Mouse (Mus musculus) 3134 (cell line): ENCODE data around the gene Garnl3.
A peak's percentile ranks its signal among the peaks of the same experiment; 100 is the strongest.
"Not testable (repeated sequence)": the region's sequence is repeated elsewhere in the genome, so short reads cannot be mapped to it uniquely, and the experiment has no call there.

ENCODE experiments used
- DNase-seq: peaks from one replicate; pipeline ENCODE4 v3.0.0-alpha.2; 2011; ENCODE audit warnings: low spot score; ENCODE audit not compliant: insufficient read length; ENCODE audit errors: extremely low read depth

The Garnl3 gene

GRCm38 (mm10) chr2:33156283-33156781 is 24.9 kb upstream of the Garnl3 start:
- no peak for DNase-seq

DNA sequence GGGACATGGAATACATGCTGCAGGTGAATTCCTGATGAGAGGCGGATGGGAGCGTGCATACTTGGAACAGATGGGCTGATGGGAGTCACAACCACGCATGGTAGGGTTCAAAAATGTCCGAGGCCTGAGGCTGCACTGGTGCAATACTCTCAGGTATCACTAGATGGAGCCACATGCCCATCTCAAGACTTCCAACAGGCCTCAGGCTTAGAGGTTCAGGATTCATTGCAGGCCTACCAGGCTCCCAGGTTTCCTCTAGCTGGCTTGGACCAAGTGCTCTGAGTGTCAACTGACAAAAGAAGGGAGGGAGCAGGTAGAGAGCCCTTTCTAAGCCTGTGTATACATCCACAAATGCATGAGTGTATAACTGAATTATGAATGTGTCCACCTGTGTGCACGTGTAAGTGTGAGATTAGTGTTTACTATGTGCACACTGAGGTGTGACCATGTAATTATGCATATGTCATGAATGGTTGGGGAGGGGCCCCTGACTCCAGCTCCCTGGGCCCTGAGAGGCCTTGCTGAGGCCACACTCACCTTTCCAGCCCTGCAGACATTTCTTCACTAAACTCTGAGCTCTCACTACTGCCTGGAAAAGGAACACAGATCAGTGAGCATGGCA is 23.4 kb upstream of the Garnl3 start:
- DNase-seq, result peak; percentile 34

GRCm38 (mm10) chr2:33146994-33147393 is 15.5 kb upstream of the Garnl3 start:
- no peak for DNase-seq

- DNase-seq, result no peak
Observed at GRCm38 (mm10) chr2:33143292-33143691, 11.8 kb upstream of the Garnl3 start.

DNA sequence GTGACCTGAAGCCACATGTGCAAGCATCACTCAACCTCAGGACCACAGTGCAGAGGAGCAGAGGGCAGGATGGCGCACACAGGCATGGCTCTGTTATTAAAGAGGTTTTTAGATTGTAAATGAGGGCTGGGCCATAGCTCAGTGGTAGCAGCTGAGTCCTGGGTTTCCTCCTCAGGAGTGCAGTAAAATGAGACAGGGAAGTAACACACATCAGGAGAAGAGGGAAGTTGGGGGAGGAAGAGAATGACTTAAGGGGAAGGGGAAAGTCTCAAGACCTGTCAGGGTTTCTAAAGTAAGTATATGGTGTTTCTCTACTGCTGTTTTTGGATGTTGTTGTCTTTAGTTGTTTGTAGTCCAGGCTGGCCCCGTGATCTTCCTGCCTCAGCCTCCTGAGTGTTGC is 7.0 kb upstream of the Garnl3 start:
- no peak for DNase-seq

- no peak for DNase-seq
Observed at GRCm38 (mm10) chr2:33137731-33138130, 6.3 kb upstream of the Garnl3 start.

GRCm38 (mm10) chr2:33137244-33137643 is 5.8 kb upstream of the Garnl3 start:
- DNase-seq, result no peak

GRCm38 (mm10) chr2:33136366-33136765 is 4.9 kb upstream of the Garnl3 start:
- DNase-seq, result no peak

DNA sequence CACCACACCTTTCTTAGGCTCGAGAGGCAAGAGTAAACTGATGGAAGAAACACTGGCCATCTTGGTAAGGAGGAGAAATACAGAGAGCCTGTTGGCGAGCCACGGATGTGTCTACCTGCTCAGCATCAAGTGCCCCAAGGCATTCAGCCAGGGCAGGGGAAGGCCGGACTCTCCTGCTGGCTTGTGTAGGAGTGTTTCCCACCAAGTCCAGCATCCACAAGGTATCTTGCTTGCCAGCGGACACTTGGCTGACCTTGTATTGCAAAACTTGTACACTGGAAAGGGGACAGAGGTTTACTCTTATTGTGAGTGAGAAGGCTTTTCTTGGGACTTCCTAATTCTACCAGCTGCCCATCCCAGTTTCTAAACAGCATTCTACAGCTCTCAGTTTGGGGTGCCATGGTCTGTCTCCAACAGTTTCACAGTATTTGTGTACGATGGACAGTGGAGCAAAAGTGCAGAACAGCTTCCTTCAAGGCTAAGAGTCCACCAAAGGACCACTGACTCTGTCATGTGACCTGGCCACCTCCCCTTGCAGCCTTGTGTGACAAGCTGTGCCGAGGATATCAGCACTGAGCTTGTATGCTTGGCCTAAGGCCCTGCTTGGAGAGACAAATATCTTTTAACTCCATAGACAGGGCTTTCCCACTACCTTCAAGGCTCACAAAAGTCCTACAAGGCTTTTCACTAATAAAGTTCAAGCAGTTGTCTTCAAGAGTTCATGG is 3.5 kb upstream of the Garnl3 start:
- DNase-seq, result no peak

DNA sequence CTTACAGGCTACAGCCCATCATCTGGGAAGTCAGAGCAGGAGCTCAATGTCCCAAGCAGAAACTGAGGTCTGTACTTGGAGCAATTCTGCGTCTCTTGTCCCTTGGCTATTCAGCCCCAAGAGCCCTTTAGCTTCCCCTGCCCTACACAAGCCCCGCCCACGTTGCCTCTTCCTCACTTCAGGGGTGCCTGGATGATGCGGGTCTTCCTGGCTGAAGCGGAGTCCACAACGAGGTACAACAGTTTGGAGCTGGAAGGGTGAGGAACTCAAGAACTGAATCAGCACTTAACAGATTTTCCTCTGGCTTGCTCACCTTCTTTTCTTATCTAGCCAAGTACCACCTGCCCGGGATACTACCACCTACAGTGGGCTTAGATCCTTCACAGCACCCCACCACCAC is 852 bp upstream of the Garnl3 start:
- DNase-seq, result no peak

GRCm38 (mm10) chr2:33130526-33131483 is 649 bp downstream of the Garnl3 start:
- DNase-seq, result peak; percentile 97

- no peak for DNase-seq
Observed at GRCm38 (mm10) chr2:33130141-33130525, 1.3 kb downstream of the Garnl3 start.

GRCm38 (mm10) chr2:33129696-33130095 is 1.8 kb downstream of the Garnl3 start:
- no peak for DNase-seq

DNA sequence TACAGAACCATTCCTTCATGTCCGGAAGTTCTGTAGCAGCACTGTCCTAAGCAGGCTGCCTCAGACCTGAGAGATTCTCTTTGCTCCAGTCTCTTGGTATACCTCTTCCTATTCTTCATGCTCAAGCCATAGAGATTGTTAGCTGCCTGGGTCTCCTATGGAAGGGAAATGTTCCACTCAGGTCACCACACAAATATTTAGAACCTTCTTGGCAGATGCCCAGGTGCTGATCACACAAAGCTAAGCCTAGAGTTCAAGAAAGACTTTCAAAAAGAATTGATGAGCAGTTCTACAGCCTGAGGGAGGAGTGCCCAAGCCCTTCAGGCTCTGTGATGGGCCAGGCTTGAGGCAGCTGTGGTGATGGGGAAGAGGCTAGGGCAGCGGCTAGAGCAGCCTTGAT is 2.4 kb downstream of the Garnl3 start:
- DNase-seq, result no peak

DNA sequence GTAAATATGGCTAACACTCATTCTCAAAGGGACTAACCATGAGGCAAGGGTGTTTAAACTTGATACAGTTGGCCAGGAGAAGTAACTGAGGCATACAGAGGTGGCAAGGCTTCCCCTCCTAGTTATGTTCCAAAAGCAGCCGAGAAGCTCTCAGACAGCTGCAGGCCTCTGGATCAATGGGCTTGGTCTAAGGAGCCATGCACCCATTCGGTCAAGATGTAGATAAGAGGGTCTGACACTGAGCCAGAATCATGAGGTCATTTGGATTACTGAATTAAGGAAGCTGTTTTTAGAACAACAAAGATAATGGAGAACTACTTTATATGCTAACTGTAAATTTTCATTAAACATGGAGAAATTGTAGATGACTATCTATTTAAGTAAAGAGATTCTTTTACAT is 4.2 kb downstream of the Garnl3 start:
- no peak for DNase-seq

DNA sequence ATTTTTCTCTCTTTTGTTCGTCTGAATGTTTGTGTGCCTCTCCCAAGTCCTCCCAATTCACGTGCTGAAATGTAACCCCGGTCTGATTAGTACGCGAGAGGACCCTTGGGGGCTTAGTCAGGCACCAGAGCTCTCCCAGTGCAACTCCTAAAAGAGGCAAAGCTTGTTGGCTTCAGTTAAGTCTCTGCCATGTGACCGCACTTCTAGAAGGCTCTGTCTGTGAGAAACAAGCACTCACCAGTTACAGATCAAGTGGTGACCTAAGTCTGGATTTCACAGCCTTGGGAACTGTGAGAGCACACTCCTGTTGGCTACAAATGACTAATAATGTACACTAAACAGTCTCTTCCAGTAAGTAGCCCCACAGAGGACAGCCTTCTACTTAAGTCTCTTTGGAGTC is 8.6 kb downstream of the Garnl3 start:
- no peak for DNase-seq

- DNase-seq, result no peak
Observed at GRCm38 (mm10) chr2:33100536-33100935, 30.9 kb downstream of the Garnl3 start.

DNA sequence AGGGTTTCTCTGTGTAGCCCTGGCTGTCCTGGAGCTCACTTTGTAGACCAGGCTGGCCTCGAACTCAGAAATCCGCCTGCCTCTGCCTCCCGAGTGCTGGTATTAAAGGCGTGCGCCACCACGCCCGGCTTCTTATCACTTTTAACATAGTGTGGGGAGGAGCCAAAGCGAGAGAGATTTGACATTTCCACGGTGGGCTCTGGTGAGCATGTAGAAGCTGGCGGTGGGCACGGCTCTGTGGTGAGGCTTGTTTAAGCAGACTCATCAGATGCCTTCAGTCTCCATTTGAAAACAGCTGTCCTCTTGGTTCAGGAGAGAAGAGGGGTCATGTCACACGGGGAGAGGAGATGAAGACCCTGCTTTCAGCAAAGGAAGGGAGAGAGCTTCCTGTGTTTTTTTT is 34.1 kb downstream of the Garnl3 start:
- DNase-seq, result not testable (repeated sequence)

- no peak for DNase-seq
Observed at GRCm38 (mm10) chr2:33095221-33095671, 36.2 kb downstream of the Garnl3 start.

- no peak for DNase-seq
Observed at GRCm38 (mm10) chr2:33090620-33091520, 40.6 kb downstream of the Garnl3 start.
